Mouse (Mus musculus) adrenal gland, adult 8-10 months (tissue): ENCODE measurements around the gene Tmprss6. TPM values are rescaled to one million over a fixed set of nuclear protein-coding genes. Genes with fewer than 3 reads are reported as not detected.

Source experiments
- DNase-seq: peaks from one replicate; pipeline ENCODE4 v3.0.0; 2022
- total RNA-seq, 4 experiments: library from RNA; stranded (reverse); gene quantifications; 2 replicates each; pipeline ENCODE4 v1.2.4; 2022

Tmprss6 gene
- 1 to 10 TPM; 1.1 to 2.8 (median 2.0) TPM for total RNA-seq

DNA sequence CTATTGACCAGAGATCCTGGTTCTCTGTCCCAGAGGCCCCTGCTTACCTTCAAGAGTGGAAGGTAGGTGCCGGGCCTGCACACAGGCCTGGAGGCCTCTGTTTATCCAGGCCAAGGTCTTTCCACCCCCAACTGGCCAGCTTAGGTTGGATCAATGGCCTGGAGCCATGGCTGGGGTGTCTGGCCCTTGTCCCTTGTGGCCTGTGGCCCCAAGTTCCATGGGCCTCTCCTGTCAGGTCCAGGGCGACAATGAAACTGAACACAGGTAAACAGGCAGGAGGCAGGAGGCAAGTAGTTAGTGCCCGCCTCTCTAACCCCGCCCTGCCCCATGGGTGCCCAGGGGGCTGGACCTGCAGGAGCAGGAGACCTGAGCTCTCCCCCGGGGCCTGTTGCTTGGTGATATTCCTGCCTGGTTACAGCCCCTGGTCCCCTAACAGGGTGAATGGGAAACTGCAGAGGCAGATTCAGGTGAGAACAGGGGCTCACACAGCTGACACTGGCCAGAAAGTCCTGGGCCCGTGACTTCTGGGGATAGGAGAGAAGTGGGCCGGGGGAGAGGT lies at the start of gene Tmprss6:
Gene Tmprss6, minus strand, starts transcription at position 256 of the 559 bp plus-strand sequence.
- no peak for DNase-seq

DNA sequence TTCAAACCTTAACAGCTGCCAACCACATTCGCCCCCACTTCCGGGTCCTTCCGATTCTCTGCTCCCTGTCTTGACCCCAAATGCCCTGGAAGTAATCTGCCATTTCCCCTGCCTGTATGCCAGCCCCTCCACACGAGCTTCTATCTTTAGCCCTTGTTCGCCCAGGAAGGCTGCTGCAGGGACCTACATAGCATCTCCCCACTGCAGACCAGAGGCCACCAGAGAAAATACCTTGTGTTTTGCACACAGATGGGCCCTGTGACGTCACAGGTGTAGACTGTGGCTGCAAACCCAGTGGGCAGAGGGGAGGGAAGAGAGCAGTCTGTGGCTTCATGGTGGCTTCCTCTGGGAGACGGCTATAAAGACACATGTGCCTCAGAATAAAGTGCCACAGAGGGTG lies 49.8 kb upstream of the Tmprss6 start:
- no peak for DNase-seq

DNA sequence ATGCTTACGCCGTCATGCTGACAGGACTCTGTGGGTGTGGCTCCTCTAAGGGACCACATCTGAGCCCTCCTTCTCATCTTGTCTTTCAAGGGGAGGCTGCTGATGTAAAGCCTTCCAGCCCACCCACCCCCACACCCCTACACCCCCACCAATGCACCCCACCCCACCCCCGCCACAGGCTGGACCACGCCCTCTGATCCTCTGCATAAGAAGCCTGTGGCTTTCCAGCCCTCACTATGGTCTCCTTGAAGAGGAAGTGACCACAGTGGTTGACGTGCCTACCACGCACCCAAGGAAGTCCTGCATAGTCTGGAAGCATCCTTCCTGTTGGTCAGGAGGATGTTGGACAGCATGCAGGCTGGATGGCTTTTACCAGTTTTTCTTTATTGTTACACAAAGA lies 47.3 kb upstream of the Tmprss6 start:
- DNase-seq, result no peak

DNA sequence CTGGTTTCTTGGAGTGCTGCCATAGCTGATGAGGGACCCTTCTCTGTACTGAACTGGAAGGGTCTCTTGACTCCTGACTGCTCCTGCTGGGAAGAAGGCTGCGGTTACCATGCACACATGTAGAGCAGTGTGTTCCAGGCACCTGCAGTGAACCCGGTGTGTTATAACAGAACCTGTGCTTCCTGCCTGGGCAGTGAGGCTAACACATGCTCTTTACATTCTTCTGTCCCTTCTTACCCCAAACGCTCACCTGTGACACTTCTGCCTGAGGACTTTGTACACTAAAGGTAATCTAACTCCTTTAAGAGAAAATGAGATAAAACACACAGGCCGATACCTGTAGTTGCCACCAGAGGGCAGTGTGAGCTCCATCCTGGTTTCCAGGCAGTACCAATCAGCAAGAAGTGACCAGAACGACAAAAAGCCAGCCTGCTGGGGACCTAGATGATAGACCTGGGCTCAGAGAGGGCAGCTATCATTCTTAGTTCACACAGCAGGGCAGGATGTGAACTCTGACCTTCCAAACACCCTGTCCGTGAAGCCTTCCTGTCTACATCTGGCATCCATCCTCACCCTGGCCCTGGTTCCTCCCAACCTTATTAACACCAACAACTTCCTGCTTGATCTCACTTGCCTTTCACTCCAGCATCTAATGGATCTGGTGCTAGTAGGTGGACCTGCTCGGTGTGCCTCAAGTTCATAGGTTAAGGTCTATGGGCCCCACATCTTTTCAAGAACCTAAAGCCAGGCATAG lies 46.1 kb upstream of the Tmprss6 start:
- peak; percentile 65 for DNase-seq

DNA sequence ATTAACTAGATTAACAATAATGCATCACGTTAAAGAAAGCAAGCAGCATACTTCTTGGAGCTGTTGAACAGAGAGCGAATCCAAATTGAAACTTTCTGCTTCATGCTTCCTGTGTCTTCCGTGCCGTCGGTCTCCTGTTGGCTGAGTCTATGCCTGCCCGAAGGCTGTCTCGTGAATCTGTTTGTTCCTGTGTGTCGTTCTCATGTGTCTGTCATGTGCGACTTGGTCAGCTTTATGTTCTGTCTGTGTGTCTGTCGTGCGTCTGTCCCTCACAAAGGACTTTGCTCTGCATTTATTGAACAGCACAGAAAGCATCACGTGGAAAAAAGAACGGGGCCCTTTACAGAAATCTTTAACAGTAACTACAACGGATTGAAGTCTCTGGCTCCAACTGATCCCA lies 44.6 kb upstream of the Tmprss6 start:
- DNase-seq, result no peak

DNA sequence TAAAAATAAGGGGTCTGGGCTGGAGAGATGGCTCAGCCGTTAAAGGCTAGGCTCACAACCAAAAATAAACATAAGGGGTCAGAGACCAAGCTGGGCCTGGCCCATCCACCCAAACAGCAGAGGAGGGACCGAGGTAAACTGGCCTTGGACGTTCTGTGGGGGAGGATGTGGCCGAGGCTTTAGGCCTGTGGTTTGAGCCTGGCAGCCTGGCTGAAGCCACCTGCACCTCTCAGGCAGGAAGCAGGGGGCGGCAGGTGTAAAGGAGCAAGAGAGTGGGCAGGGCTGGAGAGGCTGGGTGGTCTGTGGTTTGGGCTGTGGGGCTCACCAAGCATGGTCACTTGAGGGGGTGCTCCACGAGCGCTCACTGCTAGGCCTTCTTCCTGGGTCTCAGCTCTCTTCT lies 43.5 kb upstream of the Tmprss6 start:
- no peak for DNase-seq

DNA sequence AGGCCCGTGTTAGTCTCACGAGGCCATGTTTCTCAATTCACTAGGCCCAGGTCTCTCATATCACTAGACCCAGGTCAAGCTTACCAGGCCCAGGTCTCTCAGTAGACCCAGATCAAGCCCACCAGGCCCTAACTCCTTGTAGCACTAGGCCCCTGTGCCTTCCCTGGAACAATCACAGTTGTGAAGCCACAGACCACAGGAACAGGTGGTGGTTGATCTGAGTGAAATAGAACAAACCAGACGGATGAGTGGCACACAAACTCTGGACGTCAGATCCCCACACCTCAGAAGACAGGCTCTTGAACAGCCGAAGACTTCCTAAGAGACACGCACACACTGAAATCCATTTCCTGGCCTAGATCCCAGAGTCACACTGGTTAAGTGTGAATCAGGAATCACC lies 42.3 kb upstream of the Tmprss6 start:
- DNase-seq, result no peak

DNA sequence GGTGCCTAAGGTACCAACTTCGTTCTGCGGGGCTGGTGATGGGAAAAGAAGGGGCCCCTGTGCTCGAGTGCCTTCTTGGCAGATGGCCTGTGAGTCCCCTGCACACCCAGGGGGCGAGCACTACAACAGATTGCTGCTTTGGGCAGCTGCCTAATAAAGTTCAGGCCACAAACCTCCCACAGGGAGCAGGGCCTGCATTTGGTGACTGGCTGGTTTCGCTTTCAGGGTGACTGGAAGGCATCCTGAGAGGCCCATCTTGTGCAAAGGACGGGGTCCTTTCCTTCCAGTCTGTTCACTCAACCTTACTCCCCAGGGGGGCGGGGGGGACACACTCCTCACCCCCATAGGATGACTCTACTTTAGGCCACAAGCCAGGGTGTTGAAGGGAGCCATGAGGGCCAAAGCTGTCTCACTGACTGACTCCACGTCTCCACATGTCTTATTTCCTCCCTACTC lies 41.7 kb upstream of the Tmprss6 start:
- DNase-seq, result no peak

DNA sequence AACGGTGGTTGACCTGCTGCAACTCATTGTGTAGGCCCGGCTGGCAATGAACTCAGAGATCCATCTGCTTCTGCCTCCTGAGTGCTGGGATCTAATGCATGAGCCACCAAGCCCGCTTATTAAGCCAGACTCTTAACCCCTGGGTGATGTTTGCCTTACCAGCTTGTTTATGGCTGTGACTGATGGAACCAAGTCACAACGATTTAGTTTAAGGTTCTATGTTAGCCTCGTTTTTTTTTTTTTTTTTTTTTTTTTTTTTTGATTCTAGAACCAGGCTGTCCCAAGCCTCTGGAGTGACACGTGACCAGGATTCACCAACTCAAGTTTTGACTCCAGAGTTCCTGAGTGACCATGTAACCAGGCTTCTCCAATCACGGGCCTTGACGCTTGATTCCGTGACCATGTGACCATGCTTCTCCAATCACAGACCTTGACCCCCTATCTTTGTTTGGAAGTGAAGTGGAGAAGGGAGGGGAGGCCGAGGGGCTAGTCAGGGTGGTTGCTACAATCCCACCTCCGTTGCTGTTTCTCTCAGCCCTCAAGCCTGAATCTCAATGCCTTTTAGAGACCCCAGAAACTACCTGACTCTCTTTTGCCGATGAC lies 41.0 kb upstream of the Tmprss6 start:
- DNase-seq, result no peak

DNA sequence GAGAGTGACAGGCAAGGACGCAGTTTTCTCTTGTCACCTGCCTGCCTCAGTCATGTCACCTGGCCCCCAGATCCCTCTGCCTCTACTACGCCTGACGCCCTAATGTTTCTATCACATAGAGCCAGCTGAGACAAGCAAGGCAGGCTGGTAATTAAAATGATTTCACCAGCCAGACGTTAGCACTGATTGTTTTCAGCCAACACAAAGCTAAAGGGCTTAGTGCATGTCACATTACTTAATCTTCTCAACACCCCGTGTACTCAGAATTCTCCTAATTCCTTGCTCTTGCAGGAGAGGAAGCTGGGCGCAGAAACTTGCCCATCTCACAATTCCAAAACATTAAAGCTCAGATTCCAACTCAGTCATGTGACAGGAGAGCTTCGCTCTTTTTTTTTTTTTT lies 40.0 kb upstream of the Tmprss6 start:
- DNase-seq, result no peak

DNA sequence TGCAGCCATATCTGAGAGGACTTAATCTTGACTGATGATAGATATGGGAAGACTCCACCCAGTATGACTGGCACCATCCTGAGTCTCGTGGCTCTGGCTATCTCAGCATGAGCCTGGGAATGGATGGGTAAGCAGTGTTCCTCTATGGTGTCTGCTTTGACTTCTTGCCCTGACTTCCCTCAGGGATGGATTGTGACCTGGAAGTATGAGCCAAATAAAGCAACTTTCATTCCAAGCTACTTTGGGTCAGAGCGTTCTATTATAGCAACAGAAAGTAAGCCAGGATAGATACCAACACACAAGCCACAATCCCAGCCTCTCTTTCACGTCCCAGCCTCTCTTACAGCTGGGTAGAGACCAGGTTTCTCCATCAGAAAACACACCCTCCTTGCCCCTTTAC lies 37.1 kb upstream of the Tmprss6 start:
- DNase-seq, result no peak

DNA sequence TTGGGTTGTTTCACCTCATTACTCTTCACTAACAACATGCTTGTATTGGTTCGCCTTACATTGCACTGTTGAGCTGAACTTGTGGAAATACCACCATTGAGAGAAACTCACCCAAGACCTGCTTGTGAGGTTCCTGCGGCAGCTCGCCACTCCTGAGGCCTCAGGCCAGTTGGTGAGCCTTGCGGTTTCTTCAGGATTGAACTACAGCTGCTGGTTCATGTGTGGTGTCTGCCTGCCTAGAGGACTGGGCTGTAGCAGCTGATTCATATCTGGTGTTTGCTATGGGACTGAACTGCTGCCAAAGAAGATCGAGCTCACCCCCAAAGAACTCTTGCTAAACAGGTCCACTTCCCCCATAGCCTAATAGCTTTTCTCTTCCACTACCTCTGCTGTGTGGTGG lies 36.4 kb upstream of the Tmprss6 start:
- DNase-seq, result no peak

DNA sequence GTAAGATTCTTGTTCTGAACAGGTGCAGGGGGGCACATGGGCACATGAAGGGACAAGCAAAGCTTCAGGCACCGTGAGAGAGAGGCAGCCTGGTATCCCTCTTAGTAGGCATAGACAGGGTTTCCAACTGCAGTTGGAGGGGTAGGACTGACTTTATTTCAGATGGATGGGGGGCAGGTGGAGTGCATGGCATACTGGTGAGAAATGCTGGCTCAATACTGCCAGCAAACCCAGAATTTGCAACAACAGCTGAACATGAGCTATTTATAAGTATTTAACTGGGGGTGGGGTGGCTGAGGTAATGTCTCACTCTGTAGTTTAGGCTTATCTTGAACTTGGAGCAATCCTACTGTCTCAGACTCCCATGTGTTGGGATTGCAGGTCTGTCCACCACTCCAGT lies 35.6 kb upstream of the Tmprss6 start:
- DNase-seq, result no peak

DNA sequence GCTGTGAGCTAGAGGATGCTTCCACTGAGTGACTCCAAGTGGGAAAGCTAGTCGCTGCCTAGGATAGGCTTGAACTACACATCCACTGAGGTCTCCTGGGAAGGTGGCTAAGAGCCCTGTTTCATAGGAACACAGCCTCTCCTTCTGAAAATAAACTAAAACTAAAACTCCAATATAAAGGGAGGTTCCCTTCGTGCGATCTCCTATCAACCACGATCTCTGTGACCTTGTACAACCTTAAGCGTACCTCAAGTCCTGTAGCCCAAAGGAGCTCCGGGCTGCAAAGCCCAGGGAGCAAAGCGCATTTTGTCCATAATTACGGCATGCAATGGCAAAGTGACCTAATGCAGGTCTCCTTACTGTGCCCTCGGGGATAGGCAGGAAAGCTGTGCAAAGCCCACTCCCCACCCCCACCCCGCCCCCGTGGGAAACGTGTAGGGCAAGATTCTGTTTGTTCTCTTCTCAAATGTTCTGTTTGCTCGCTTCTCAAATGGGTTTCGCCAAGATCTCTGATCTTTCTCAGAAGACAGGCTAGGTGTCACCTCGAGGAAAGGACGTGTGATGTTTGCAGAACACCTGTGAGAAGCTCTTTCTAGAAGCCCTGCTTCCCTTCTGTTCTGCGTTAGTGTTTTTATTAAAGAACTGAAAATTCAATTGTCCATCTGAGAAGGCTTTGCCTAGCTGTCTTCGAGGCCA lies 34.2 kb upstream of the Tmprss6 start:
- DNase-seq, result no peak

DNA sequence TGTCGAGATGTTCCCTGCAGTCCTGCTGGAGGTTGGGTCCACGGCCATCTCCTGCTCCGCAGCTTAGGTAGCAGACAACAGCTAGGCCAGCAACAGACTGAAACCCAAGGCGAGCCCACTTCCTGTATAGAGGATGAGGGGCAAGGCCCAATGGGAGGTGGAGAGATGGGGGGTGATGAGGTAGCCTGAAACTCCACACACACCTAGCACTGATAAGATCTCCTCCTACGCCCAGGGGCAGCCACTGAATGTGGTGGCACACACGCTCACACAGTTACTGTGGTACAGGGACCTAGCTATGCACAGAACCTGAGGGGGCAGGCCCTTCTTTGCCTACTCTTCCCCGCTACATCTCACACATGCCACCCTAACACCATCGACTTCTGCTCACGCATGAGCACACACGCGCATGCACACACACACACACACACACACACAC lies 26.6 kb upstream of the Tmprss6 start, which contains the start of gene Il2rb:
Gene Il2rb, minus strand, starts transcription at position 304 of the 439 bp plus-strand sequence.
- DNase-seq, result no peak

DNA sequence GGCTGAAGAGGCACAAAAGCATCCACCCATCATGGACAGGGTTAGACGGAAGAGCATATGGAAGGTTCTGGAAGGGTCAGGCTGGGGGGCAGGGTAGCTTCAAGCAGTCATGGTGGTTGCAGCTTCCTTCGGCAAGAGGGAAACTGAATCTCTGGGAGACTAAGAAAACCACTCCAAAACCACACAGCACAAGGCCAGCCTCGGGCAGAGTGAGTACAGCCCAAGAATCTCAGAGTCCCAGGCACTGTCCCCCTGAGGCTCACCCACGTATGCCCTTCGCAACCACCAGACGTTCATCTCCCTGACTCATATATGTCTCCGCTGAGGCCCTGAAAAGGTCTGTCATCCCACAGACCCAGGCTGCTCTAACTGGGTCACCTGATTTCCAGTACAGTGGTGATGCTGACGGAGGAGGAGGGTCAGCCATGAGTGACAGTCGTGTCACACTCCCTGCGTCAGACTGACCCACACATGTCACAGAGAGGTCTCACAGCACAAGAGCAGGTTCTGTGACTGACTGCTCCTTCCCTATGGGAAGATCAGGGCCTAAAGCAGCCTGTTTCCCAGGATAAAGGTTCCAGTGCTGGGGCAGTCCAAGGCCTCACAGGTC lies 25.1 kb upstream of the Tmprss6 start:
- no peak for DNase-seq

DNA sequence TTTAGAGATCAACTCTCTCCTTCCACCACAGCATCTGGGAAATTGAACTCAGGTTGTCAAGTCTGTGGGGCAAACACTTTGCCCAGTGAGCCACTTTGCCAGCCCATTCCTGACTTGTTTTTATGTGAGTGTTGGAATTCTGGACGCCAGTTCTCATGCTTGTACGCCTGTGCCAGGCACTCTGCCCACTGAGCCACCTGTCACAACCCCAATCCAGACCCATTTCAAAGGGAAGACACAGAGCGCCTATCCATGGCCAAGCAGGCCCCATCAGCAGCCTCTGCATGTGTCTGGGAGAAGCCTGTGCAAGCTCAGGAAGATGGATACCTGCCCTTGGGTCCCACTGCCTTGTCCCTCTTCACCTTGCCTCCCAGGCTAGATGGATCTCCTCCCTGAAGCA lies 22.9 kb upstream of the Tmprss6 start:
- DNase-seq, result no peak

DNA sequence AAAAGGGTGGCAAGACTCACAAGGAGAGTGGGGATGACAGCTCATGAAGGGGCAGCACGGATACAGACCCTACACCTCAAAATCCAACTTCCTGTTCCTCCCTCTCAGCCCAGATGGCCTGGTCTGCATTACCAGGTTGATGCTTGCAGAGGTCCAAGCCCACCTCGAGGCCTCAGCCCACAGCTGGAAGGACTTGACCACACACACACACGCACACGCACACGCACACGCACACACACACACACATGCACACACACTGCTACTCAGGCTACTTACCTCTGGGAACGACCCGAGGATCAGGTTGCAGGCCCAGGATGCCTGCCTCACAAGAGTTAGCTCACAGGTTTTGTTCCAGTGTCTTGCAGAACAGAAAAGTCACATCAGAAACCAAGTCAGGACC lies 21.5 kb upstream of the Tmprss6 start:
- DNase-seq, result no peak

DNA sequence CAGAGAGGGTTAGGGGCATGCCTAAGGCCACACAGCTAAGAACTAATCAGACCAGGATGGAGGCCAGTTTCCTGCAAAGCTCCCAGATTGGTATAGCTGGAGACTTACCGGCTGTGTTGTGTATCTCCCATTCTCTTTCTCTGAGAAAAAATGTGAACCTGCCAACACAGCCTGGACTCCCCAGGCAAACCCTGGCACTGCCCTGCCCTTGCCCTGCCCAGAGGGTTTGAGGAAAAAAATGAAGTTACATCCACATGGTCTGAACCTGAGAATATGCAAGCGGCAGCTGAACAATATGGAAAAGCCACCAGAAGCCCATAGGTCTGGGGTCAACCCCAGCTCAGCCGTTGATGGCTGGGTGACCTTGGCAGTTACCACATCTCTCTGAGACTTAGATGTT lies 20.8 kb upstream of the Tmprss6 start:
- no peak for DNase-seq

DNA sequence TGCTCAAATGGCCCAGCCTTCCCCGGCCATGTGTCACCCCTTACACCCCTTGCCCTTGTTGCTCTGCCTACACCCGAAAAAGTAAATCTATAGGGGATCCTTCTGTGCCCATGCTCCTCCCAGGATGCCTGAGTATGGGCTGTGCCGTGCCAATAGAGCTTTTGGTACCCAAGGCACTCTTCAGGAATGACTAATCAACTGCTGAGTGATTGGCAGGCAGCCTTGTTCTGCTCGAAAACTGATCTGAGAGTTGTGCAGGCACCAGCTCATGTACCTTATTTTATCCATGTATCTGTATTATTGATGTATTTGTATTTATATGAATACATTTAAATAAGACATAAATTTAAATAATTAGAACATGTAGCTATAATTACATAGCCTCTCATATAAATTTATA lies 18.6 kb upstream of the Tmprss6 start:
- DNase-seq, result no peak

DNA sequence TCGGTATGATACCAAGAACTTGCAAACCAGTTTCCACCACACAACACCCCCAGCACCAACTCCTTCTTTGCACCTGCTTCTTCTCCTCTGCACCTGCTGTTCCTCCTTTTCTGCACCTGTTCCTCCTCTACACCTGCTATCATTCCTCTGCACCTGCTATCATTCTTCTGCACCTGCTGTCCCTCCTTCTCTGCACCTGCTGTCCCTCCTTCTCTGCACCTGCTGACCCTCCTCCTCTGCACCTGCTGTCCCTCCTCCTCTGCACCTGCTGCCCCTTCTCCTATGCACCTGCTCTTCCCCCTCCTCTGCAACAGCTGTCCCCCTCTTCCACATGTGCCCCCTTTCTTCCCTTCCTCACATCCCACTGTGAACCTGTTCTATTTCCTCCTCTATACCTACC lies 18.1 kb upstream of the Tmprss6 start:
- no peak for DNase-seq

DNA sequence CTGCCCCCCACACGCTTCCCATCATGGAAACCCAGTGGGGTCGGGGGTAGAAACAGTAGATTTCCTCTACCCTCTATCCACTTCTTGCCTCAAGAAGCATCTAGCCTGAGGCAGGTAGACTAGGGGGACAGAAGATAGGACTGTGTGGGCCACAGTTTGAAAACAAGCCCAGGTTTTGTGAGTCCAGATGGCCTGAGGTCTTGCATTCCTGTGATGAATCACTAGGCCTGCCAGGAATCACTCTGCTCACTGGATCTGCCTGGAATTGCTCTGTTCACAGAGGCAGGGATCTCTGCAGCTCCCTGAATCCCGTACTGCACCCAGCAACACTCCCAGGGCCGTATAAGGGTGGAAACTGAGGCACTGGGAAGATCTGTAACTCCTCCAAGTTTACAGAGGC lies 14.9 kb upstream of the Tmprss6 start:
- no peak for DNase-seq

DNA sequence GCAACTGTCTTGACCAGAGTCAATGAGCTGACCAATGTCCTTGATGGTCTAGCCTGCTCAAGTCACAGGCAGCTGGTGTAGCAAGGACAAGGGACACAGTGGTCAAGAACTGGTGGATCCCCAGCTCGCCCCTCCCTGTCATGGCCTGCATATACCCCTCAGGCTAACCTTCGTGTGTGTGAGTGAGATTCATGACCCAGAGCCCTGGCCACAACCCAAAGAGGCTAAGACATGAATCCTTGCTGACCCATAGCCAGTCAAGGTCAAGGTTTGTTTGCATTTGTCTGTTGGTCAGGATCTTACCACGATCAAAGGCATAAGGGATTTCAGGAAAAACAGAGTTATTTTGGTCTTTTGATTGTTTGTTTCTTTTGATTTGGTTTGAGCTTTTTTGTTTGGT lies 14.1 kb upstream of the Tmprss6 start:
- peak; percentile 59 for DNase-seq
